Mouse (Mus musculus) CH12.LX (cell line): ENCODE data around the gene Dbt. TPM values are rescaled to one million over a fixed set of nuclear protein-coding genes. Genes with fewer than 3 reads are reported as not detected.

Experiments
- DNase-seq: peaks from one replicate; pipeline ENCODE4 v3.0.0-alpha.2; 2013; ENCODE audit errors: extremely low read depth
- H3K27ac ChIP-seq: 2 replicates; pipeline ENCODE4 v1.5.1; 2012; ENCODE audit warnings: low read depth, mild to moderate bottlenecking, control low read depth, moderate library complexity; ENCODE audit not compliant: insufficient read depth
- H3K27me3 ChIP-seq: replicated peaks from 2 replicates; pipeline ENCODE3; 2012; ENCODE audit warnings: inconsistent platforms
- H3K36me3 ChIP-seq, 2 experiments: replicated peaks in 1 of 2; 2 replicates each; pipeline versions ENCODE3 to v1.6.1; 2012; ENCODE audit warnings: inconsistent platforms in 1 of 2, low read length in 1 of 2, mild to moderate bottlenecking in 1 of 2, mixed read lengths in 1 of 2, moderate library complexity in 1 of 2; ENCODE audit not compliant: control insufficient read depth in 1 of 2, insufficient read depth in 1 of 2
- H3K4me1 ChIP-seq, 2 experiments: 2 replicates each; pipeline ENCODE4 v1.6.1; 2012; ENCODE audit warnings: inconsistent platforms in 1 of 2, moderate library complexity in 1 of 2; ENCODE audit not compliant: insufficient read depth in 2 of 2, control insufficient read depth in 1 of 2
- H3K4me2 ChIP-seq: 2 replicates; pipeline ENCODE4 v1.6.1; 2012; ENCODE audit warnings: low read depth, mild to moderate bottlenecking, control low read depth; ENCODE audit not compliant: poor library complexity, insufficient read depth, severe bottlenecking
- H3K4me3 ChIP-seq, 3 experiments: fragments of 150-350 bp in 1 of 3; sonication (generic) in 1 of 3; replicated peaks in 1 of 3; 2 replicates each; pipeline versions ENCODE3 to v1.5.1; 2011 to 2012; ENCODE audit warnings: low read depth in 2 of 3, low read length in 2 of 3, mild to moderate bottlenecking in 2 of 3, moderate library complexity in 2 of 3, control low read depth in 1 of 3, improper control_type of control experiment in 1 of 3, inconsistent platforms in 1 of 3, mixed read lengths in 1 of 3; ENCODE audit not compliant: poor library complexity in 1 of 3
- H3K79me2 ChIP-seq: replicated peaks from 2 replicates; pipeline ENCODE4 v1.6.1; 2012; ENCODE audit warnings: mild to moderate bottlenecking, moderate library complexity; ENCODE audit not compliant: control insufficient read depth, poor library complexity, insufficient read depth, severe bottlenecking; ENCODE audit errors: extremely low read depth
- H3K9ac ChIP-seq: 2 replicates; pipeline ENCODE4 v1.6.1; 2012; ENCODE audit warnings: low read depth, mild to moderate bottlenecking, control low read depth, moderate library complexity; ENCODE audit not compliant: insufficient read depth
- H3K9me3 ChIP-seq: replicated peaks from 2 replicates; pipeline ENCODE3; 2012; ENCODE audit warnings: low read length, inconsistent platforms, mixed read lengths
- CHD1 ChIP-seq: IDR thresholded peaks from 2 replicates; pipeline ENCODE4 v1.6.1; 2012; ENCODE audit warnings: low read depth, low read length, improper control_type of control experiment, inconsistent platforms
- CTCF ChIP-seq, 2 experiments: IDR thresholded peaks in 1 of 2; conservative IDR thresholded peaks in 1 of 2; 2 replicates each; pipeline ENCODE4 v1.5.1; 2011 to 2012; ENCODE audit warnings: low read depth in 2 of 2, low read length in 2 of 2, improper control_type of control experiment in 1 of 2, inconsistent platforms in 1 of 2, mild to moderate bottlenecking in 1 of 2, moderate library complexity in 1 of 2
- ELF1 ChIP-seq: IDR thresholded peaks from 2 replicates; pipeline ENCODE4 v1.6.1; 2014; ENCODE audit warnings: low read depth, mild to moderate bottlenecking, inconsistent platforms, low read length, improper control_type of control experiment
- EP300 ChIP-seq: IDR thresholded peaks from 2 replicates; pipeline ENCODE4 v1.6.1; 2011; ENCODE audit warnings: low read length, improper control_type of control experiment
- GABPA ChIP-seq: IDR thresholded peaks from 2 replicates; pipeline ENCODE4 v1.6.1; 2012; ENCODE audit warnings: low read depth, low read length, improper control_type of control experiment, inconsistent platforms; ENCODE audit not compliant: insufficient replicate concordance
- HCFC1 ChIP-seq: IDR thresholded peaks from 2 replicates; pipeline ENCODE4 v1.6.1; 2012; ENCODE audit warnings: low read depth, mild to moderate bottlenecking, inconsistent platforms, low read length, improper control_type of control experiment
- IRF4 ChIP-seq: IDR thresholded peaks from 2 replicates; pipeline ENCODE4 v1.6.1; 2014; ENCODE audit warnings: low read depth, mild to moderate bottlenecking, inconsistent platforms, low read length, improper control_type of control experiment
- JUN ChIP-seq: IDR thresholded peaks from 2 replicates; pipeline ENCODE4 v1.6.1; 2011; ENCODE audit warnings: low read depth, mild to moderate bottlenecking, low read length, improper control_type of control experiment, moderate library complexity; ENCODE audit not compliant: insufficient read depth
- MAFK ChIP-seq: IDR thresholded peaks from 2 replicates; pipeline ENCODE4 v1.6.1; 2011; ENCODE audit warnings: low read length, improper control_type of control experiment; ENCODE audit not compliant: insufficient replicate concordance
- MAX ChIP-seq: IDR thresholded peaks from 2 replicates; pipeline ENCODE4 v1.6.1; 2011; ENCODE audit warnings: low read length, improper control_type of control experiment
- MYC ChIP-seq: IDR thresholded peaks from 2 replicates; pipeline ENCODE4 v1.6.1; 2011; ENCODE audit warnings: low read depth, mild to moderate bottlenecking, improper control_type of control experiment, low read length
- NELFE ChIP-seq: IDR thresholded peaks from 2 replicates; pipeline ENCODE4 v1.6.1; 2011; ENCODE audit warnings: low read depth, low read length, improper control_type of control experiment
- NRF1 ChIP-seq: IDR thresholded peaks from 2 replicates; pipeline ENCODE4 v1.6.1; 2014; ENCODE audit warnings: low read depth, mild to moderate bottlenecking, inconsistent platforms, low read length, improper control_type of control experiment, moderate library complexity
- POLR2A ChIP-seq: IDR thresholded peaks from 2 replicates; pipeline ENCODE4 v1.6.1; 2011; ENCODE audit warnings: low read depth, mild to moderate bottlenecking, improper control_type of control experiment, low read length
- RAD21 ChIP-seq: IDR thresholded peaks from 2 replicates; pipeline ENCODE4 v1.6.1; 2011; ENCODE audit warnings: low read depth, mild to moderate bottlenecking, low read length, improper control_type of control experiment, moderate library complexity
- RCOR1 ChIP-seq: conservative IDR thresholded peaks from 2 replicates; pipeline ENCODE4 v1.6.1; 2012; ENCODE audit warnings: low read depth, mild to moderate bottlenecking, inconsistent platforms, low read length, improper control_type of control experiment
- SIN3A ChIP-seq: IDR thresholded peaks from 2 replicates; pipeline ENCODE4 v1.6.1; 2012; ENCODE audit warnings: low read length, improper control_type of control experiment, inconsistent platforms
- SMC3 ChIP-seq: IDR thresholded peaks from 2 replicates; pipeline ENCODE4 v1.6.1; 2011; ENCODE audit warnings: low read depth, low read length, improper control_type of control experiment
- USF2 ChIP-seq: conservative IDR thresholded peaks from 2 replicates; pipeline ENCODE4 v1.6.1; 2011; ENCODE audit warnings: low read depth, low read length, improper control_type of control experiment
- ZC3H11A ChIP-seq: IDR thresholded peaks from 2 replicates; pipeline ENCODE4 v1.6.1; 2012; ENCODE audit warnings: low read depth, mild to moderate bottlenecking, inconsistent platforms, low read length, improper control_type of control experiment
- ZKSCAN1 ChIP-seq: IDR thresholded peaks from 2 replicates; pipeline ENCODE4 v1.6.1; 2012; ENCODE audit warnings: low read depth, inconsistent platforms, low read length, improper control_type of control experiment, borderline replicate concordance
- ZMIZ1 ChIP-seq: IDR thresholded peaks from 2 replicates; pipeline ENCODE4 v1.6.1; 2012; ENCODE audit warnings: low read depth, mild to moderate bottlenecking, inconsistent platforms, low read length, improper control_type of control experiment
- dilution Hi-C: fragments of 300-500 bp; cut with MboI; formaldehyde crosslinking; loops from 2 replicates; pipeline ENCODE4 v1.14.3; 2020; ENCODE audit warnings: low sequenced_read_pairs; ENCODE audit not compliant: extremely low pct_unique_long_range_greater_than_20kb, extremely low pct_ligation_motif_present
- in situ Hi-C: fragments of 300-500 bp; cut with MboI; formaldehyde crosslinking; loops from 3 replicates; pipeline ENCODE4 v1.14.3; 2019; ENCODE audit warnings: low sequenced_read_pairs, low pct_ligation_motif_present, low pct_unique_long_range_greater_than_20kb, mixed read lengths
- polyA plus RNA-seq: library from polyadenylated mRNA; unstranded; fragments of >175 nt; gene quantifications from 2 replicates; pipeline ENCODE4 v1.2.1, GENCODE M21; 2012; ENCODE audit warnings: low read depth; ENCODE audit not compliant: insufficient read length
- total RNA-seq, 2 experiments: library from RNA; depleted of rRNA; stranded (reverse); fragments of 300-350 nt in 1 of 2; fragments of >200 nt in 1 of 2; gene quantifications; 2 replicates each; pipeline ENCODE4 v1.2.3; 2012 to 2014

Gene Dbt
- total and polyA plus RNA-seq, 3 experiments: 11.2 to 21.3 (median 20.4) TPM

DNA sequence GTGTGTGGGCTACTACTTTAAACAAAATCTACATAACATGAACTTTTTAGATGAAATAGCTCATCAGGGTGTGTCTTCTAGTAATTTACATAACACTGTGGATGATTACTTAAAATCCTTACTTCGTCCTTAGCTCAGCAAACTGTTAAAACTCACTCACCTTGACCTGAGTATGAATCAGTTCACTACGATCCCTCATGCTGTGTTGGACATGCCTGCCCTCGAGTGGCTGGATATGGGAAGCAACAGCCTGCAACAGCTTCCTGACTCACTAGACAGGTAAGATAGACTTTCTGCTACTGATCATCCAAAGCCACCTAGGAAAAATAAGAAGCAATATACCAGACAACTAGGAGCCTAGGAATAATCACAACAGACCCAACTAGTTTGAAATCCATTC is 64.4 kb downstream of the Dbt start:
- Histone ChIP-seq H3K4me1 (no peaks in the 10 kb centered on the region), H3K36me3 (peaks cover 13 to 24% of the 10 kb centered on the region in 2 experiments), H3K79me2 (no peaks in the 10 kb centered on the region), H3K27ac (no peak overlapping the region), H3K4me3 (no peak overlapping the region), H3K9me3 (no peaks in the 10 kb centered on the region), H3K27me3 (no peaks in the 10 kb centered on the region), H3K9ac (no peak overlapping the region), H3K4me2 (no peak overlapping the region)
- TF ChIP-seq RAD21 (peak; percentile 66), NELFE (no peak), ZKSCAN1 (no peak), MAFK (no peak), POLR2A (no peak), JUN (no peak), ZMIZ1 (no peak), SMC3 (peak; percentile 53), ZC3H11A (no peak), MAX (no peak), RCOR1 (no peak), CHD1 (no peak), NRF1 (no peak), EP300 (no peak), CTCF (conservative IDR thresholded peaks at IDR 0.05 in 1 of 2, IDR thresholded peaks at IDR 0.05 in 1 of 2; ENCODE audit: low read depth in 2 of 2, low read length in 2 of 2) (peak in 1 of 2 experiments; percentile 61; a peak in 2 of 4 replicates), IRF4 (no peak), GABPA (no peak), USF2 (no peak)
- in situ Hi-C loops: loop anchor here (25.0 kb wide), 1 partner anchor 240 kb away; no protein-coding TSS in a partner anchor
- dilution Hi-C loops: no loop called here
- no peak for DNase-seq

DNA sequence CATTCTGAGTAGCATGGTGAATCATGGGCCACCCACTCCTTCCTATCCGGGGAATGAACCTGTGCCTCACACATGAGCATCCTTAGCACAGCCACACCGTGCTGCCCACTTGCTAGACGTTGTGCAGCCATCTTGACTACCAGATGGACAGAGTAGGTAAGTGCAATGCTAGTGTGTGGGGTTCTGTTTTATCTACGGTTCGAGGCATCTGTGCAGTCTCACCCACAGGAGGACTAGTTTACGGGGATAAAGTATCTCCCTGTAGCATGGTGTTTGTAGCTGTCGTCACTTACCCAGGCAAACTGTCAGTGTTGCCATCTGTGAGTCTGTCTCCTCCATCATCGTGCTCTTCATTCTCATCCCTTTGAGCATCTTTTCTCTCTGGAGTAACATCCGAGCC is 69.3 kb downstream of the Dbt start:
- TF ChIP-seq SIN3A (no peak), RCOR1 (no peak), HCFC1 (no peak), MYC (no peak), ZC3H11A (no peak), USF2 (no peak), GABPA (no peak), ELF1 (no peak)
- H3K79me2 ChIP-seq: no peaks in the 10 kb centered on the region
- H3K36me3 ChIP-seq: peaks cover 45 to 66% of the 10 kb centered on the region in 2 experiments
- H3K4me3 ChIP-seq: no peak overlapping the region
- no peak overlapping the region for H3K4me2 ChIP-seq
- no peaks in the 10 kb centered on the region for H3K27me3 ChIP-seq
- no peak overlapping the region; the same call in 1 of the 2 replicates for H3K27ac ChIP-seq
- H3K9me3 ChIP-seq: no peaks in the 10 kb centered on the region
- no peak for DNase-seq
- in situ Hi-C loops (loop anchor here (25.0 kb wide), 1 partner anchor 245 kb away; no protein-coding TSS in a partner anchor), dilution Hi-C loops (no loop called here)
- 0 out of 4 replicates have a peak, but pooled peaks cover 0 to 3% of the 10 kb centered on the region in 2 experiments for H3K4me1 ChIP-seq
- no peak overlapping the region for H3K9ac ChIP-seq
